Mouse (Mus musculus) retina, adult 2 months (tissue): ENCODE data around the gene Lmo4.

ENCODE experiments used
- DNase-seq: peaks from one replicate; pipeline ENCODE4 v3.0.0-alpha.2; 2012; ENCODE audit warnings: low read depth, low spot score

Gene Lmo4

DNA sequence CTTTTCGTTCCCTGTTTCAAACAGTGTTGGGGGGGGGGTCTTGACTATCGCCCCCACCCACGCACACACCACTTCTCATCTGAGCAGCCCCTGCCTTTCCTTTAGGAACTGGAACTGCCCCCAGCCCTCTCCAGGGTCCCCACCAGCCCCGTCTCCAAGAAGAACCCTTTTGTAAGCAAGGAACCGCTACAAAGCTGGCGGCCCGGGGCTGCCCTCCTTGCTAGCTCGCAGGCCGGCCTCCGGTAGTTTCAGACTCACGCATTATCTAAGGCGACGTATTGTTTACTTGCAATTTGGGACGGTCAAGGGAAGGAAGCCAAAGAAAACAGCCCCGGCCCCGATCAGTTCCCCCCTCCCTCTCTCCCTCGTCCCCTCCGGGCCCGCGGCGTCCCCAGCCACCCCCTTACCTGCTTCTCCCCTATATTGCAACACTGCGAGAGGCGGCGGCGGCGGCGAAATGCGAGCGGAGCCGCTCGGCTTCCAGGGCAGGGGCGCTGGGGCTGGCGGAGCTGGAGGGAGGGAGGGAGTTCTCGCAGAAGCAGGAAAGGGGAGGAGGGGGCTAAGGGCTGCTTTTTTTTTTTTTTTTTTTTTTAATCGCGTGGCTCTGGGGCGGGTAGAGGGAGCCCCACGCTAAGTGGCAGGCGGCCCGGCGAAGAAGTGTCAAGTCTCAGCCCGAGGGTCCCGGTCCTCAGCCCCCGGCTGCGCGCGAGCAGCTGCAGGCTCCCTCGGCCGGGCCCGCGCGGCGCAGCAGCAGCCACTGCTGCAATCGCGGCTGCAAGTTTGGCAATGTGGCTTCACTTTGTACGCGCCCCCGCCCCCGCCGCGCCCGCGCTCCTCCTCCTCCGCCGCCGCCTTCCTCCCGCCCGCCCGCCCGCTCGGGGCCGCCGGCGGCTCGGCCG lies at the start of gene Lmo4:
TSS of gene Lmo4 (minus strand) at position 808 of the 899 bp plus-strand sequence.
- DNase-seq = no peak

DNA sequence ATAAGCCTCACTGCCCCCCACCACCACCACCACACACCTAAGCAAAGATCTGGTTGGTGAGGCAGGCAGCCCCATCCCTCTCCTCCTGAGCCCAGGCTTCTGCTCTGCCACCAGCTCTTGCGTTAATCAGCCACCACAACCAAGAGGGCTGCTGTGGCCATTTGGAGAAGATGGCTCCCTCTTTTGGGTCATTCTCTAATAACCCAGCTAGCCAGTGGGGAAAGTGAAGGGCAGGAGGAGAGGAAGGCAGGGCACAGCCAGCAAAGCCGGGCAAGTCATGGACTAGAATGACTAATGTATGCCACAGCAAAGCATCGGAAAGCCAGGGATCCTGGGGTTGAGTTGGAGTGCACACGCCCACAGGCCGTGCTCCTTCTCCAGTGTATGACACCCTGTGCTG lies 49.3 kb upstream of the Lmo4 start:
- no peak for DNase-seq

DNA sequence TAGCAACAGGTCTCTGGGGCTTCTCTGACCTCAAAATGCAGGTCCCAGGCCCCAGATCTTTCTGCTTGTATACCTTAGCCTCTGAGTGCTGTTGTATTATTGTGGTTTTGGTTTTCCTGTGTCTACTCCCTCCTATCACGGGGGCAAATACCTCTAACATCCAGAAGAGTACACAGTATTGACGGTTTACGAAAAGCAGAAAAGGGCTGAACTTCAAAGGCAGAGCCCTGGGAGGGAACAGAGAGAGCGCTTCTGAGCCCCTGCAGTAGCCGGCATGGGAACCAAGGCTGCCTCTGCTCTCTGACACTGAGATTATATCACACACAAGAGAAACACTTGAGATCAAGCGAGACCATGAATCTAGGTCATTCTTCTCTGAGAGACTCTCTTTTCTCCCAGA lies 48.0 kb upstream of the Lmo4 start:
- DNase-seq = no peak

- DNase-seq = no peak
These were observed 47.1 kb upstream of the Lmo4 start for GRCm38 (mm10) chr3:144252109-144252508.

DNA sequence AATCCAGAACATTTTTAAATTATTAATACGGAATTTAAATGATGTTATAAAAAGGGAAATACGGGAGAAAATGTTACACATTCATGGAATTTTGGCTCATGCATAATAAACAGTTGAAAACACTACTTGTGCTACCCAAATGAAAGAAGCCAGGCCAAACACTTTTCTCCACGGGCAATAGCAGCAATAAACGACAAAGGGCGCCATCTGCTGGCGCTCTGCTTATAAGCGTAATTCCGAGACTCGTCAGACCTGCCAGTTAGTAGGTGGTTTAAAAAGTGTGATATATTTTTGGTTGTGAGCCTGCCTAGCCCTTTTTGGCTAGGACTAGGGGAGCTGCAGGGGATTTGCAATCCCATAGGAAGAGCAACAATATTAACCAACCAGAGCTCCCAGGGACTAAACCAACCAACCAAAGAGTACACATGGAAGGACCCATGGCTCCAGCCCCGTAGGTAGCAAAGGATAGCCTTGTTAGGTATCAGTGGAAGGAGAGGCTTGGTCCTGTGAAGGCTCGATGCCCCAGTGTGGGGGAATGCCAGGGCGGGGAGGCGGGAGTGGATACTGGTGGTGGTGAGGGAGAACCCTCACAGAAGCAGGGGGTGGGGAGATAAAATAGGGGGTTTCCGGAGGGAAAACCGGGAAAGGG lies 37.1 kb upstream of the Lmo4 start:
- DNase-seq = peak; percentile 25

- DNase-seq = no peak
These were observed 36.1 kb upstream of the Lmo4 start for GRCm38 (mm10) chr3:144241161-144241560.

DNA sequence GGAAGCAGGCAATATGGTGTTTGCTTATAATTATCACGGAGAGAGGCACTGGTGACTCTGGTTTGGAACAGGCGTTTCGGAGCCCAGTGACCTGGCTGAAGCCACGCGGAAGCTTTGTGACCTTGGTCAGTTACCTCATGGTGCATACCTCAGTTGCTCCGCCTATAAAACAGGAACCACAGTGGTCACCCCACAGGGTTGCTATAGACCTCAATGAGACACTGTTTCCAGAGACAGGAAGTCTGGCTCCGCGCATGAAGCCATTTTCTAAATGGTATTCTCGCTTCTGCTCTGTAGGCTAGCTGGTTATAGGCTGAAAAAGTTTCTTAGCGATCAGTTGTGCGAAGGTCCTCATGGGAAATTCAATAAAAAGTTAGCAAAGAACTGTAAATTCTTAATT lies 33.5 kb upstream of the Lmo4 start:
- no peak for DNase-seq

- no peak for DNase-seq
These were observed 27.5 kb upstream of the Lmo4 start for GRCm38 (mm10) chr3:144232347-144233008.

DNA sequence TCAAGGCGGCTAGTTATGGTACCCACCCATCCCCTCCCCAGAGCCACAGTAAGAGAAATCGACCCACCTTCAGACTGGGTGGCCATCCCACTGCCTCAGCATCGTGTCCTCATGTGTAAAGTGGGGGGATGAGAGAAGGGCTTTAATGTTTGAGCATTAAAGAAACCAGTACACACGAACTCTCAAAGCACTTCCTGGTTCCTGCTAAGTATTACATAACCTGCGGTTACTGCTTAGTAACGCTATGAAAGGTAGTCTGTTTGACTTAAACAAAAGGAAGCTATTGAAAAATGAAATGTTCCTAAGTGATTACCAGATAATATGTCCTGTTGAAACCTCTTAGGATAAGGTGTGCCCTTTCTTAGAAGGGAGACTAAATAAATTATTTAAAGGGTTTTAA lies 26.9 kb upstream of the Lmo4 start:
- no peak for DNase-seq

GRCm38 (mm10) chr3:144231419-144231818 lies 26.4 kb upstream of the Lmo4 start:
- no peak for DNase-seq

DNA sequence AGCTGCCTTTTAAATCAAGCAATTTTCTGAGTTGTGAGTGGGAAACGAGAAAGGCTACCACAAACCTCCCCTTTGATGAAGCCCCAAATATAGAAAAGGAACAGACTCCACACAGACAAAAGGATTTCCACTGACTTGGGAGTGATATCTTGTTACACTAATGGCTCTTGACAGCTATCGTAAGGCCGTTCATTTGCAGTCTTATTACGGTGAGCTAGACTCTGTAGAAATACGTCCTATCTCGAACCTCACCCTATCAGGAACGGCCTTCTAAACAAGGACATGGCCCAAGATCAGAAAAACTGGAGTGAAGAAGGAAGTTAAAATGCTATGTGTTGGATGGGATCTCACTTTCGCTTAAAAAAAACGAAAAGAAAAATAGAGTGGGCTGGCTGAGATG lies 25.0 kb upstream of the Lmo4 start:
- no peak for DNase-seq

GRCm38 (mm10) chr3:144229312-144229711 lies 24.3 kb upstream of the Lmo4 start:
- no peak for DNase-seq

- no peak for DNase-seq
These were observed 20.6 kb upstream of the Lmo4 start for GRCm38 (mm10) chr3:144225456-144226240.

GRCm38 (mm10) chr3:144224594-144224993 lies 19.6 kb upstream of the Lmo4 start:
- no peak for DNase-seq

- no peak for DNase-seq
These were observed 18.5 kb upstream of the Lmo4 start for GRCm38 (mm10) chr3:144223377-144224105.

- DNase-seq = no peak
These were observed 17.4 kb upstream of the Lmo4 start for GRCm38 (mm10) chr3:144222381-144222780.

- no peak for DNase-seq
These were observed 2.5 kb upstream of the Lmo4 start for GRCm38 (mm10) chr3:144207498-144207897.

DNA sequence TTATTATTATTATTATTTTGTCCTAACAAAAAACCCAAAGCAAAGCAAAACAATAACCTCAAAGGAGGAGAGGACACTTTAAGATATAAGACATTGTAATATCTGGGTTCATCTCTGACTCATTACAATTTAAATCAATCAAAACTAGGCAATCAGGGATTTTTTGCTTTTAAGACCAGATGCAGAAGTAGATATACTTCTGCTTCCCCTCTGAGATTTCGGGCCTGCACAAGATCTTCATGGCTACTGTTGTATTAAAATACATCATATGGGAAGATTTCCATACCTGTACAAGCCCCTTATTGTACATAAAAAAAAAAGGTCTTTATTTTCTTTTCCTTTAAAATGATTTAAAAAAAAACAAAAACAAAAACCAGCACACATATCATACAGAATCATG lies 1.9 kb upstream of the Lmo4 start:
- DNase-seq = no peak

- DNase-seq = no peak
These were observed 1.2 kb upstream of the Lmo4 start for GRCm38 (mm10) chr3:144206261-144206660.

DNA sequence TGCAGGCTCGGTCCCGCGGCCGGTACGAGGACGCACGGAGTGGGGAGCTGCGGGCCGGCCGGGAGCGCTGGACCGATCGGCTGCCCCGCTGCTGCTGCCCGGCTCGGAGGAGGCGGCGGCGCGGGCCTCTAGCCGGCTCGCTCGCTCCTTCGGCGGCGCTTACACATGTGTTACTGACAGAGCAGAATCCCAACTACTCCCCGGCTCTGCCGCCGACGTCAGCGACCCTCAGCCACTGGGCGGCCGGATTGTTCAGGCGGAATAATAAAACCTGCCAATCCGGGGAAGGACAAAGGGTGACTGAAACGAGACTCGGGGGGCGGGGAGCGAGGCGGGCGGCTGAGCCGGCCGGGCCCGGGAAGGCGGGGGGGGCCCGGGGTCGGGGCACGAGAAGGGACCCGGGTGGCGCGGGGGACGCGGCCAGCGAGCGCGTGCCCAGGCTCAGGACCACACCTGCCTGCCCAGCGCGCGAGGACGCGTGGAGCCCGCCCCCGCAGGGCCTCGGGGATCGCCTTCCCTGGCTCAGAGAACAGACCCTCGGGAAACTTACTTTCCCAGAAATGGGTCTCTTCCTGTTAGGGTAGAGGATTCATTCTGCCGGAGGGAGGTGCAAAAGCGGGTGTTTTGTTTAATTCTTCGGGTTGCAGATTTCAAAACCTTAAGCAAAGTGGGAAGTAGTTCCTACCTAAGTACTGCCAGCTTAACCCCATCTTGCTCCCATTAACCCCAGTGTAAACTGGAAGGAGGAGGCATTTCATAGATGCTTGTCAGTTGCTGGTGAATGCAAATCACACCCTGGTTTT lies 532 bp upstream of the Lmo4 start:
- DNase-seq = peak; percentile 73
